Mouse (Mus musculus) layer of hippocampus, postnatal 14 days (tissue): ENCODE results near the gene Nolc1. TPM values are rescaled to one million over a fixed set of nuclear protein-coding genes. Genes with fewer than 3 reads are reported as not detected.
"Not testable (repeated sequence)": the region's sequence is repeated elsewhere in the genome, so short reads cannot be mapped to it uniquely, and the experiment has no call there.

Source experiments
- DNase-seq, 2 experiments: peaks; one replicate each; pipeline ENCODE4 v3.0.0; 2021 to 2022; ENCODE audit warnings: low spot score in 2 of 2, mixed read lengths in 1 of 2
- total RNA-seq, 2 experiments: library from RNA; stranded (reverse); gene quantifications; 2 replicates each; pipeline ENCODE4 v1.2.3; 2021

Gene Nolc1
- total RNA-seq, 2 experiments from 2014 or later: 39.9 to 40.7 TPM

DNA sequence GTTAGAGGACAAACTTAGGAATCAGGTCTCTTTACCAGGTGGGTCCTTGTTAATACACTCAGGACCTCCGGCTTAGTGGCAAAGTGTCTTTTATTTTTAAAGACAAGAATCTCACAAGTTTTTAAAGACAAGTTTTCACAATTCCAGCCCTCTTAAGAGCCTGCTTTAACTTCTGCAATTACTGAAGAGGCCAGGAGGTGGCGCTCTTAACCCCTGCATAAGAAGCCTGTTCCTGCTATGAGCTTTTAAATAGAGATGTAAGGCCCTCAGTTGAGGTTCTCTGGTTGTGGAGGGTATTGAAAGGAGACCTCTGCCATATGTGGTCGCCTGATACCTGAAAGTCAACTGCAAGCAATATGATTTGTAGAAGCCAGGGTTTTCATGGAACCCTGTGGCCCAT, 10.7 kb downstream of the Nolc1 start:
- DNase-seq: peak; percentile 37 to 66

- DNase-seq: peak in 1 of 2 experiments; percentile 26
Measured at GRCm38 (mm10) chr19:46087871-46088270, 12.2 kb downstream of the Nolc1 start.

GRCm38 (mm10) chr19:46091641-46092040, 16.0 kb downstream of the Nolc1 start:
- no peak for DNase-seq

- DNase-seq: no peak
Measured at GRCm38 (mm10) chr19:46094144-46094543, 18.5 kb downstream of the Nolc1 start.

DNA sequence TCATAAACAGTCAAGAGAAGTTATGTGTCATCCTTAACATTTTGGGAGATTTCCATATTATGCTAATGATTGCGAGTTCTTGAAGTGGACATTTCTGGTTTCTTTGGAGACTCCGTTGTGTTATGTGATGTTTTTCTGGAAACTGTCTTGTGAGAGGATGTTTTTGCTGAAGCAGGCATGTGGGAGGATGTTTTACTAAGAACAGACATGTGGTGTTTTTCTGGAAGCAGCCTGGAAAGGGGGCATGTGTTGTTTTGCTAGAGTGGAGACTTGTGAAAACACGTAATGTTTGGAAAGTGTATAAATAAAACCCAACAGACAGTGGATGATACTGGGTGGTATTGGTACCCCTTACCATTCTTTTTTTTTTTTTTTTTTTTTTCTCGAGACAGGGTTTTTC, 19.6 kb downstream of the Nolc1 start:
- DNase-seq: no peak

DNA sequence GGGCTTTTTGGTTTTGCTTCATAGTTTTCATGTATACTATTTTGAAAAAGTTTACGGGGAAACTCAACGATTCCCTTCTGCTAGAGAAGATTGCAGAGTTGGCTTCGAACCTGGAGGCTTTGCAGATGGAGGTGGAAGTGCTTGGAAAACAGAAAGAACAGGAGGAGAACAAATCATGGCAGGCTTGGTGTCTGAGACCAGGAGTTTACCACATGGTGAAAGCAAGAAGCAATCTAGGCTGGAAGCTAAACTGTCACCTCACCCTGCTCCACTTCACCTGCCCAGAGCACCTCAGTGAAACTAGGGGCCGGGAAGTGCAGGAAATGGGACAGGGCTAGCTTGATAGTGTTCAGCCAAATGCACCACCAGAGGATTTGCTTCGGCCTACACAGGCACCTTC, 20.7 kb downstream of the Nolc1 start:
- DNase-seq: no peak

DNA sequence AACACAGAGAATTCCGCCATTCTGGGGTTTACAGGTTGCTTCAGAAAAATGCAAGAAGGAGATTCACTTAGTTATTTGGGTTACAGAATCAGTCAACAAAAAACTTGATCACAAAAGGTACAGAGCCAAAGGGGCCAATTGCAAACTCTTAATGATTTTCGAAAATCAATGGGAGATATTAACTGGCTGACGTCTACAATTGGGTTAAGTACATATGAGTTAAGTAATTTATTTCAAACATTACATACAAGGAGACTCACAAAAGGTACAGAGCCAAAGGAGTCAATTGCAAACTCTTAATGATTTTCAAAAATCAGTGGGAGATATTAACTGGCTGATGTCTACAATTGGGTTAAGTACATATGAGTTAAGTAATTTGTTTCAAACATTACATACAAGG, 23.9 kb downstream of the Nolc1 start:
- no peak for DNase-seq

- no peak for DNase-seq
Measured at GRCm38 (mm10) chr19:46103437-46104186, 27.9 kb downstream of the Nolc1 start.

DNA sequence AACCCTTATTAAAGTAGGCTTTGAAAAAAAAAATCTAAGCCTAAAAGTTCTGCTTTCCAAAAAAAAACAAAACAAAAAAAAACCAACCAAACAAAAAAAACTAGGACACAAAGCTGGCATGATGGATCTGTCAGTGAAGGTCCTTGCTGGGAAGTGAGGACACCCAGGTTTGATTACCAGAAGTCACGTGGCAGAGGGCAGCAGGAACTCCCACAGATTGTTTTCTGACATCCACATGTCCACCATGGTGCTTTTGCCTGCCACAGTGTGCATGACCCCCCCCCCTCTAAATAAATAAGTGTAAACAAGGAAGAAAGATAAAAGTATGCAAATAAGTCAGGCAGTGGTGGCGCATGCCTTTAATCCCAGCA, 28.5 kb downstream of the Nolc1 start:
- DNase-seq: no peak

- DNase-seq: no peak
Measured at GRCm38 (mm10) chr19:46110214-46110613, 34.6 kb downstream of the Nolc1 start.

GRCm38 (mm10) chr19:46110781-46111180, 35.1 kb downstream of the Nolc1 start:
- no peak for DNase-seq

DNA sequence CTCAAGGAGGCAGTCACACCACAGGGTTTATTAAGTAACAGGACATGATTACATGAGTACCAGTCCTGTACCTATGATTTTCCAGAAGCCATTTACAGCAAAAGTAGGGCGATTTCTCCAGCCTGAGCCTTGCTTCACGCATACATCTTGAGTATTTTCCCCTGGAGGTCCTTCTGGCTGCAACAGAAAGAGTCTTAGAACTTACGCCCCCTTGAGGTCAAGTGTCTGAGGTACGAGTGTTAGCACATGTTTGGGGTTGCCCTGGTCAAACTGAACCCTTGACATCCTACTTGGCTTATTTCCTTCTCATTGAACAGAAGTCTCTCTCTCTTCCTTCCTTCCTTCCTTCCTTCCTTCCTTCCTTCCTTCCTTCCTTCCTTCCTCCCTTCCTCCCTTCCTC, 39.0 kb downstream of the Nolc1 start:
- DNase-seq: no peak

GRCm38 (mm10) chr19:46119458-46119857, 43.8 kb downstream of the Nolc1 start:
- no peak for DNase-seq

DNA sequence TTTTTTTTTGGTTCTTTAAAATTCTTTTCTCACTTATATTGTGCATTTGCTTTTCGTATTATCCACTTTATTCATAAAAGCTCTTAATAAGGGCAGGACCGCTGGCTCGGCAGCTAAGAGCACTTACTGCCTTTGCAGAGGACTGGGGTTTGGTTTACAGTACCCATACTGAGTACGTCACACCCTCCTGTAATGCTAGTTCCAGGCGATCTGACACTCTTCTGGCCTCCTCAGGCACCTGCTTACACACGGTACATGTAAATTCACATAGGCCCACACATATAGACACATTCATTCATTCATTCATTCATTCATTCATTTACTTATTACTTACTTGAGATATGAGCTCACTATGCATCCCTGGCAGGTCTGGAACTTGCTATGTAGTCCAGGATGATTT, 45.2 kb downstream of the Nolc1 start:
- no peak for DNase-seq

DNA sequence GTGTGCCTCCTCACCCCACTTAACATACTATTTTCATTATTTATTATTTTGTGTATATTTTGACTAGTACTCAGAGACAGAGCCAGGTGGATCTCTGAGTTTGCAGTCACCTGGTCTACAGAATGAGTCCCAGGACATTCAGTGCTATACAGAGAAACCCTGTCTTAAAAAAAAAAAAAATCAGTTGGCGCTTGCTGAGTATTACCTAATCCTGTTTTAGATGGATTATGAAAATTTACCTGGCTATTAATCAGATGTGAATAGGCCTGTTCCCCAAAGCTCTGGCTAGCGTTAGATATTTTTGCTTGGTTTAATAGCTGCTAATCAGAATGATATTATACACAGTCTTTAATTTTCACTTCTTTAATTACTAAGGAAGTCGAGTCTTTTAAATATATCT, 48.2 kb downstream of the Nolc1 start:
- DNase-seq: no peak

DNA sequence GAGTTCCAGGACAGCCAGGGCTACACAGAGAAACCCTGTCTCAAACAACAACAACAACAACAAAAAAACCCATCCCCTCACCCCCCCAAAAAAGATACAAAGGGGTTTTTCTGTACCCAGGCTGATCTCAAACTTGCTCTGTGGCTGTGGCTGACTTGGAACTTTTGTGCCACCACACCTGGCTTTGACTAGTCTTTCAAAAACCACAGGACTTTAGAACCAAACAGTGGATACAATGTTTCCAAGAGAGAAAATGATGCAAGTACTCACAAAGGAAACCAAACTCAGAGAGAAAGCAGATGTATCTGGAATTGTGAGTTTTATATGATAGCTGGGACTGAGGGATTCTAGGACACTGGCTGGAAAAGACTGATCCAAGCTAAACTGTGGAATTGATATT, 49.0 kb downstream of the Nolc1 start:
- DNase-seq: no peak

DNA sequence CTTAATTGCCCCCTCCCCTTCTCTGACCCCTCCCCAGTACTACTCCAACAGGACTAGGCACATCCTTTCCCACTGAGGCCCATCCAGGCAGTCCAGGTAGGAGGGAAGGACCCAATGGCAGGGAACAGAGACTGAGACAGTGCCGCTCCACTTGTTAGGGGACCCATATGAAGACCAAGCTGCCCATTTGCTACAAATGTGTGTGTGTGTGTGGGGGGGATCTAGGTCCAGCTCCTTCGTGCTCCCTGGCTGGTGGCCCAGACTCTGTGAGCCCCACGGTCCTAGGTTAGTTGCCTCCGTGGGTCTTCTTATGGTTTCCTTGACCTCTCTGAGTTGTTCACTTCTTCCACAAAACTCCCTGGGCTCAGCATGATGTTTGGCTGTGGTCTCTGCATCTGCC, 50.6 kb downstream of the Nolc1 start:
- no peak for DNase-seq

DNA sequence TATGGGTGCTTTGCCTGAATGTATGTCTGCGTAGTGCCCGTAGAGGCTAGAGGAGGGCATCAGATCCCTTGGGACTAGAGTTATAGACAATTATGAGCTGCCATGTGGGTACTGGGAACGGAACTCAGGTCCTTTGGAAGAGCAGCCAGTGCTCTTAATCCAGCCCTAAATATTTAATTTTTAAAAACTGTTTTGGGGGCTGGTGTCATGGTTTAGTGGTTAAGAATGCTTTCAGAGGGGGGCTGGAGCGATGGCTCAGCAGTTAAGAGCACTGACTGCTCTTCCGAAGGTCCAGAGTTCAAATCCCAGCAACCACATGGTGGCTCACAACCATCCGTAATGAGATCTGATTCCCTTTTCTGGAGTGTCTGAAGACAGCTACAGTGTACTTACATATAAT, 54.1 kb downstream of the Nolc1 start:
- not testable (repeated sequence) for DNase-seq

GRCm38 (mm10) chr19:46131283-46131682, 55.6 kb downstream of the Nolc1 start:
- no peak for DNase-seq

DNA sequence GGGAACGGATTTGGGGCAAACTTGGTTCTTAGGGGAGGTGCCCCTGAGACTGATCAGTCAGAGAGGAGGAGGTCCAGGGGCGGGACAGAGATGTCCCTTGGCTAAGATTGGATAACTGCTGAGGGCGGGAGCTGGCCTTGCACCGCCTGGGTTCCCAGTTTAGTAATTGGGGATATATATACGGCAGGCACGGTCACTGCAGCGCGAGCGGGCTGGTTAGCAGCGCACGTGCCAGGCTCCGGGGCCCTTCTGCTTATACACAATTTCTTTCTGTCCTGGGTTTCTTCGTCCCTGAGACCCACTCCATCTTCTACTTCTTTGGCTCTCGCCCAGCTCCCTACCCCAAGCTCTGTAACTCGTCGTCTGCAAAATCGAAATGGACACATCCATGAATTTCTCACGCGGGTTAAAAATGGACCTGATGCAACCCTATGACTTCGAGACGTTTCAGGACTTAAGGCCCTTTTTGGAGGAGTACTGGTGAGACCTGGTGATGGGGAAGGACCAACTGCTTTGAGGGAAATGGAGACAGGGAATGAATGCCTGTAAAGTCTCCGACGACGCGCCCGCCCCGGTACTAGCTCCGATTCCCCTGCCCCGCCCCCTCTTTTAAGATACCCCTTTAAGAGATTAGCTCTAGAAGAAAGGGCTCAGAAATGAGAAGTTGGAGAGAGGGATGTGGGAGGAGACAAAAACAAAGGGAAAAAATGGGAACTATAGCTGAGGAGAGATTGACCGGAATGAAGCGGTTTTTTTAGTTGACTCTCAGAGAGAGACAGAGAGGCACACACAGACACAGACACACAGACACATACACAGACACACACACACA, 56.2 kb downstream of the Nolc1 start, which contains the start of gene Elovl3:
Gene Elovl3, plus strand, starts transcription at position 204 of the 832 bp plus-strand sequence.
- no peak for DNase-seq

DNA sequence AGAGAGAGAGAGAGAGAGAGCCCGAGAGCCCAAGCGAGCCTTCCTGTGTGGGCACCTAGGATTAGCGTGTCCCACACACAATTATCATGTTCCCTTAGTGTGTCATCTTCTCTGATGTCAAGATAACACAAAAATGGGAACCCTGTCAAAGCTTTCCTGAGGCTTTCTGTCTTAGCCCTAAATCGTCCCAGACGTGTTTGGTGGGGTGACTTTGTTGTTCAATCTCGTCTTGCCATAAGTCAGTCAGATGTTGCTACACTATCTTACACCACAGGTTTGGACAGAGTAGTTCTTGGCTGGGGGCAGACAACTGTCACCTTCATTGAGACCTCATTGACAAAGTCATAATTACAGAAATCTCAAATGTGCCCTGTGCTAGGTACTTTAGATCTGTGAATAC, 56.9 kb downstream of the Nolc1 start:
- no peak for DNase-seq
